Mouse (Mus musculus): ENCODE data around the gene Gatd1.
"Not testable (repeated sequence)": the region's sequence is repeated elsewhere in the genome, so short reads cannot be mapped to it uniquely, and the experiment has no call there.

Gatd1 gene

DNA sequence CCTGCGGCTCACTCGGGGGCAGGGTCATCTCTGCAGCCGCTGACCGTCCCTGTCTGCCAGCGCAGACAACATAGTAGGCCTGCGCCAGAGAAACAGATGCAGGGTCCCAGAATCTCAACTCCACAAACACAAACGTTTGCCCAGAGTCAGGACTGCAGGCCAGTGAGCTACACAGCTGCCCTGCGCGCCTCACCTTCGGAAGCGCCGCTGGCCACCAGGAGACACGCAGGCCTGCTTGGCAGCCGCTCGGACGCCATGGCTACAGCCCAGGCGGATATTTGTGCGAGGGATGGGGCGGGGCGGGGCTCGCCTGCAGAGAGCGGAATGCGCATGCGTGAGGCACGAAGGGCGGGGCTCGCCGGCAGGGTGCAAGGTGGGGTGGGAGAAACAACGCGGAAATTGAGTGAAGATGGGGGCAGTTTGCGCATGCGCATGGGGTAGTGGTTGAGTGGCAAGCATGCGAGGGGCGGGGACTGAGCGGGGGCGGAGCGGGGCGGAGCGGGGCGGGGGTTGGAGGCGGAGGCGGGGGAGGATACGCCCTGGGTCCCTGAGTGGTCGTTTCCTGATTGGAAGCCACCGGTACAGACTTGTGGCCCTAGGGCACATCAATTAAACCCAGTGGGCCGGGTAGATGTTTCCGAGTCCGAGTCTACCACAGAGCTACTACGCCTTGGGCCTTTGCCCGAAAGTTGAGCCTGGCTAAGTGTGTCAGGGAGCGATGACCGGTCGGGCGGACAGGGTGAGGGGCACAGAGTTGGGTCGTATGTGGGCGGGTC is at the start of gene Gatd1:
Gatd1 (minus strand) TSS at position 328 of the 776 bp plus-strand sequence.
- DNase-seq = peak; percentile 100

DNA sequence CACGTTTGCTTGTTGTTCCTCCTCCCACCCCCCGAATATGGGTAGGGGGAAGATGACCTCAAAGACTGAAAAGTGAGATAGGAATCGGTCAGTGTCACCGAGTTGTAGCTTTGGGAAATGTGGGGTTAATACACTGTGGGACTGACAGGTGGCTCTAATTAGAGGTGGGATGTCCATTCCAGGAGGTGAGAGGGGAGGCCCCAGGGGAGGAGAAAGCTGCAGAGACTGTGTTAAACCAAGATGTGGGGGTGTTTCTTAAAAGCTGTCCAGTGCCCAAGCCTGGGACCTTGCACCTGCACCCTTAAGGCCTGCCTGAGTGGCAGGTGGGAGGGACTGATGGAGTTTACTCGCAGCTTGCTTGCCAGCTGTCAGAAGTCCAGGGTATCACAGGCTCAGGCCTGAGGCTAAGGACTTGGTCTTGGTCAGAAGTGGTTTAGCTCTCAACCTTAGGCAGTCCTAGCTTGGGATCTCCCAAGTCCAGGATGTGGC is 48.4 kb upstream of the Gatd1 start:
- no peak for DNase-seq

GRCm38 (mm10) chr7:141461521-141462332 is 47.8 kb upstream of the Gatd1 start:
- DNase-seq = peak; percentile 29

- no peak for DNase-seq
Observed at GRCm38 (mm10) chr7:141460391-141461113, 46.6 kb upstream of the Gatd1 start, which contains the start of gene Cracr2b. TSS of gene Cracr2b (plus strand) at chr7:141461094.

- DNase-seq = no peak
Observed at GRCm38 (mm10) chr7:141460001-141460390, 46.1 kb upstream of the Gatd1 start.

DNA sequence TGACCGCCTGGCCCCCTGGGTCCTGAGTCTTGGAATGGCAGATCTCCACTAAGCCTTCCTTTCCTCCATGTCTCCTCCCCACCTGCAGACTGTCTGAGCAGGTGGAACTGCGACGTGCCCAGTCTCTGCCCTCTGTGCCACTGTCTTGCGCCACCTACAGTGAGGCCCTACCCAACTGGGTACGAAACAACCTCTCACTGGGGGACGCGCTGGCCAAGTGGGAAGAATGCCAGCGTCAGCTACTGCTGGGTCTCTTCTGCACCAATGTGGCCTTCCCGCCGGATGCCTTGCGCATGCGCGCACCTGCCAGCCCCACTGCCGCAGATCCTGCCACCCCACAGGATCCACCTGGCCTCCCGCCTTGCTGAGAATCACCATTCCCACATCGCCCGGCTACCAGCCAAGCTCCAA is 45.4 kb upstream of the Gatd1 start:
- peak; percentile 13 for DNase-seq

- DNase-seq = no peak
Observed at GRCm38 (mm10) chr7:141458661-141459060, 44.7 kb upstream of the Gatd1 start.

DNA sequence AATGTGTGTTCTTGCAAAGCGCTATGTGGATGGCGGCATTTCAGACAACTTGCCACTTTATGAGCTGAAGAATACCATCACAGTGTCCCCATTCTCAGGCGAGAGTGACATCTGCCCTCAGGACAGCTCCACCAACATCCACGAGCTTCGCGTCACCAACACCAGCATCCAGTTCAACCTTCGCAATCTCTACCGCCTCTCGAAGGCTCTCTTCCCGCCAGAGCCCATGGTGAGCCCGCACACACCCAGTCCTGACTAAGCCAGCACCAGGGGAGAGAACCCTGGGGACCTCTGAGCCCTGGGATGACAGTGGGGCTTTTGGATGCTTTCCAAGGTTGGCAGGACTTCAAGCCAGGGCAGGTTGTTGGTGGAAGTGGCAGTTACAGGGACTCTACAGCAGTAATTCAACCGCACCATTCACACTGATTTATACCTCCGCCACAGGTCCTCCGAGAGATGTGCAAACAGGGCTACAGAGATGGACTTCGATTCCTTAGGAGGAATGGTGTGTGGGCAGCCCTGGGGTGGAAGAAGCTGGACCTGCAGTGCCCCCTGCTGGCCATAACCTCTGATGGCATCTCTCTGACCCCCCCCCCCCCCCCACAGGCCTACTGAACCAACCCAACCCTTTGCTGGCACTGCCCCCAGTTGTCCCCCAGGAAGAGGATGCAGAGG is 44.2 kb upstream of the Gatd1 start:
- DNase-seq = peak; percentile 66

DNA sequence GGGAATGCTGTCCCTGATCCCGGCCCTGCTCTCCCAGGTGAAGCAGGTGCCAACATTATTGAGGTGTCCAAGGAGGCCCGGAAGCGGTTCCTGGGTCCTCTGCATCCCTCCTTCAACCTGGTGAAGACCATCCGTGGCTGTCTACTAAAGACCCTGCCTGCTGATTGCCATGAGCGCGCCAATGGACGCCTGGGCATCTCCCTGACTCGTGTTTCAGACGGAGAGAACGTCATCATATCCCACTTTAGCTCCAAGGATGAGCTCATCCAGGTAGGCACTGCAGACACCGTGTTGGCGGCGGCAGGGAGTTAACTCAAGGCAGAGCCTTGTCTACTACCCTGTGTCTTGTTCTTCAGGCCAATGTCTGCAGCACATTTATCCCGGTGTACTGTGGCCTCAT is 43.3 kb upstream of the Gatd1 start:
- peak; percentile 5 for DNase-seq

DNA sequence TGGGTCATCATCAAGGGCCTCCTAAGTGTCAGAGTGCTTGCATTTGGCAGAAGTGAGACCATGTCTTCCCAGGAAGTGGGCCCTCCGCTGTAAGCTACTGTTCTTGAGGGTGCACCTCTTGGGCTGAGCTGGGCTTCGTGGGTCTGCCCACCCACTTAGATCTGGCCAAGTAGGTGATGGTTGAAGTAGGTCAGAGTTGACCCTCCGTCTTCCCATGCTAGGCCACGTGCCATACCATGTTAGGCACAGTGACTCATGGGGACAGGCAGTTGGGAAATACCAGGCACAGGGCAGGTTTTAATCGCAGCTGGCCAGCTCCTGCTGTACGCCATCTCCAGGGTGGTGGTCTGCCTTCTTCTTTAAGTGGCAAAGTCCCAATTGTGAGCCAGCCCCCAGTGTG is 42.8 kb upstream of the Gatd1 start:
- DNase-seq = no peak

DNA sequence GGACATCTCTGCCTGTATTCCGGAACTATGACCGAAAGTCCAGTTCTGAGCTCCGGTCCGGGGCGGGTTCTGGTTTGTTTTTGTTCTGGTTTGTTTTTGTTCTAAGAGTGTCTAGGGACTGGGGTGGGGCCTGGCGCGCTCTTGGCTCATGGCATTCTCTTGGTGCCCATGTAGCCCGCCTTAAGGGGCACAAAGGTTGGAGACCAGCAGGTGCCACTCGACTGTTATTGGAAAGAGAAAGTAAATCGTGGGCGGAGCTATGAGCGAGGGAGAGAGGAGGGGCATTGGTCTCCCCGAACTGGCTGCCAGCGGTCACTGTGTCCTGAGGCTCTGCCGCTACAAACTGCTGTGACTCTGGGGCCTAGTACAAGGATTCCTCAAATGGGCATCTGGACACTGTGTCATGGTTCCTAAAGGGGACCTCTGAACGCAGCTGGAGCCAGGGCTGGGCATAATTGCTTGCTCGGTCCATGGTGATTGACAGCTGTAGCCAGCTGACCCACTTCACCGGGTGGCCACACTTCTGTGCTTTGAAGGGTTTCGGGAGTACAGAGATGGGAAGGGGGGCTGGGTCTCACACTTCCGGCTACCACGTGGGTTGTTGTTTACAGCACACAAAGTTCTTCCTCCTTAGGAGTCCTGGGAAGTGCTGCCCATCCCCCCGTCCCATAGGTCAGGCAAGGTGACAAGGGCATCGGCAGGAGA is 41.8 kb upstream of the Gatd1 start:
- DNase-seq = peak; percentile 60

- DNase-seq = peak; percentile 98
Observed at GRCm38 (mm10) chr7:141454967-141455551, 41.1 kb upstream of the Gatd1 start, which contains the start of gene Pnpla2. TSS of gene Pnpla2 (plus strand) at chr7:141455198.

DNA sequence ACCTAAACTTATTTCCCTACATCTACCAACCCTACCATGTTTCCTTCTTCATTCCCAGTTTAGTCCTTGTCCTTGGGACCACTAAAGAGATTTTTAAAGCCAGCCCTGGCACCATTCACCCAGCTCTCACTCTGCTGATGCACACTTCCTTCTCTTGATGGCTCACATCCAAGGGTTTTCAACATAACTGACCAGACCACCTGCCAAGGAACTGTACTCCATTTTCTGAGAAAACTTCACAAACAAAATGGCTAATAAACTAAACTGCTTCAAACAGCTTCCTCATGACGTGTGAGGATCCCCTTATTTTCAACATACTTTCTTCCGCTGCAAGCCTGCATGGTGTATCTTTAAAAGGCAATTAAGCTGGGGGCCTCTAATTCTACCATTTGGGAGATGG is 39.7 kb upstream of the Gatd1 start:
- no peak for DNase-seq

- DNase-seq = no peak
Observed at GRCm38 (mm10) chr7:141451928-141452327, 38.0 kb upstream of the Gatd1 start.

DNA sequence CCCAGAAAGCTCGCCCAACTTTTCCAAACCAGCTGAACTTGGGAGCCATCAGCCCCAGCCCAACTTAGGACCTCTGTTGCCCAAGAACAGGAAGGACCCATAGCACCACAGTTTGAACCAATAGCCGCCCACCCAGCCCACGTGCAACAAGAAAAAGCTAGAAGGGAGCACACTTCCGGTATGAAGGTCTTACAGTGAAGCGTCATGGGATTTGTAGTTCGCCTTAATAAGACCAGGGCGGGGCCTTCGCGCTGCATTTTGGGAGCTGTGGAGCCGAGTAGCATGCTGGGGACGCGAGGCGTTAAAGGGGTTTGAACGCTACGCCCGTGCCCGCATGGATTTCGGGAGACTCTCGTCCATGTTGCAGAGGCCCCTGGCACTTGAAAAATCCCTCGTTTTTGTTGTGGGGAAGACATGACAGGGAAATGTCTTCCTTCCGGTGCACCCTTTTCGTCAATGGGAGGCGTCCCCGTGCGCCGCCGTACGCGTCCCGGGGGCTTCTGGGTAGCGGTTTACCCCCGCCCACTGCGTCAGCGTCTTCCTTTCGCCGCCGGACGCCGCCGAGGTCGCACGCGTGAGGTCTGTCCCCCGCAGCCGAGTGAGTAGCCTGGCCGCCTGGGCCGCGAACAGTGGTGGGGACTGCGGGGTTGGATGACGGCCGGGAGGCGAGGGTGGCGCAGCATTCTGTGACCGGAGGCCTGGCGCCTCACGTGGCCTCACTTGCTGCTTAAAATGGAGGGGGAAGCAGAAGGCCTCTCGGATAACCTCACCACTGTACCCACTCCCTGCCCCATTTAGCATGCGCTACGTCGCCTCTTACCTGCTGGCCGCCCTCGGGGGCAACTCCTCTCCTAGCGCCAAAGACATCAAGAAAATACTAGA is 33.4 kb upstream of the Gatd1 start, which contains the start of gene Rplp2:
Rplp2 (plus strand) TSS at position 261 of the 882 bp plus-strand sequence.
- peak; percentile 94 for DNase-seq

GRCm38 (mm10) chr7:141446374-141446773 is 32.4 kb upstream of the Gatd1 start:
- DNase-seq = not testable (repeated sequence)

- peak; percentile 71 for DNase-seq
Observed at GRCm38 (mm10) chr7:141443828-141444237, 29.9 kb upstream of the Gatd1 start, which contains the start of gene Pidd1. TSS of gene Pidd1 (minus strand) at chr7:141444025.

GRCm38 (mm10) chr7:141443081-141443821 is 29.3 kb upstream of the Gatd1 start:
- peak; percentile 58 for DNase-seq

DNA sequence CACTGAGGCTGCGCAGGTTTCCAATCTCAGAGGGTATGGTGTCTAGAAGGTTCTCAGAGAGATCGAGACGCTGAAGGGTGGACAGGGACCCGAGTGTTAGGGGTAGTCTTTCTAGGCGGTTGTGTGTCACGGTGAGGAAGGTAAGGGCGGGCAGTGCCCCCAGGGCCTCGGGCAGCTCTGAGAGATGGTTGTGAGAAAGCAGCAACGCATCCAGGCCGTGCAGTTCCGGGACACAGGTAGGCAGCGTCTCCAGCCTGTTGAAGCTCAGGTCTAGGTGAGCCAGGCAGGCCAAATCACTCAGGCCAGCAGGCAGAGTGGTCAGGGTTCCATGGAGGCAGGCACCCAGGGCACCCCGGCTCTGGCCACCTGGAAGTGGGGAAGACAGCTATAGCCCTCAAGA is 28.3 kb upstream of the Gatd1 start:
- DNase-seq = no peak
